Mouse (Mus musculus) forebrain, embryonic 14.5 days (tissue): ENCODE data around the gene Amigo2. TPM values are rescaled to one million over a fixed set of nuclear protein-coding genes. Genes with fewer than 3 reads are reported as not detected.
"Not testable (repeated sequence)": the region's sequence is repeated elsewhere in the genome, so short reads cannot be mapped to it uniquely, and the experiment has no call there.

ENCODE experiments used
- ATAC-seq: fragments of 200-750 bp; cut with Nextera tagmentation; 2 replicates; pipeline ENCODE4 v1.8.0; 2017; ENCODE audit warnings: mild to moderate bottlenecking, moderate library complexity
- DNase-seq: peaks from one replicate; pipeline ENCODE4 v3.0.0-alpha.2; 2015; ENCODE audit warnings: low spot score
- H3K27ac ChIP-seq: fragments of 300-500 bp; sonication (generic); 2 replicates; pipeline ENCODE4 v1.5.1; 2014; ENCODE audit warnings: low read depth, mild to moderate bottlenecking, control low read depth, low read length, moderate library complexity
- H3K27me3 ChIP-seq: fragments of 300-500 bp; sonication (generic); replicated peaks from 2 replicates; pipeline ENCODE4 v1.6.1; 2014; ENCODE audit warnings: low read length, control low read depth, mixed read lengths; ENCODE audit not compliant: control insufficient read depth, insufficient read depth
- H3K36me3 ChIP-seq: fragments of 300-500 bp; sonication (generic); 2 replicates; pipeline ENCODE4 v1.6.1; 2014; ENCODE audit warnings: low read length, control low read depth; ENCODE audit not compliant: control insufficient read depth, insufficient read depth
- H3K4me1 ChIP-seq: fragments of 300-500 bp; sonication (generic); 2 replicates; pipeline ENCODE4 v1.6.1; 2014; ENCODE audit warnings: antibody characterized with exemption, low read length, control low read depth; ENCODE audit not compliant: control insufficient read depth, insufficient read depth
- H3K4me2 ChIP-seq: fragments of 300-500 bp; sonication (generic); 2 replicates; pipeline ENCODE4 v1.6.1; 2014; ENCODE audit warnings: mild to moderate bottlenecking, control low read depth, low read length
- H3K4me3 ChIP-seq: fragments of 300-500 bp; sonication (generic); 2 replicates; pipeline ENCODE4 v1.5.1; 2014; ENCODE audit warnings: low read depth, low read length, control low read depth
- H3K9ac ChIP-seq: fragments of 300-500 bp; sonication (generic); 2 replicates; pipeline ENCODE4 v1.6.1; 2014; ENCODE audit warnings: mild to moderate bottlenecking, low read length, control low read depth, moderate library complexity
- H3K9me3 ChIP-seq: fragments of 300-500 bp; sonication (generic); replicated peaks from 2 replicates; pipeline ENCODE4 v1.6.1; 2016; ENCODE audit warnings: low read length, control low read depth, mixed read lengths; ENCODE audit not compliant: control insufficient read depth
- WGBS: fragments of 180-500 bp; shearing (Covaris S2); extraction: QIAGEN DNeasy Blood & Tissue Kit; methylation state at CpG from one replicate; pipeline ENCODE4 v1.1.7; 2014; 5-methylcytosine and 5-hydroxymethylcytosine counted together
- polyA plus RNA-seq: library from polyadenylated mRNA; unstranded; fragments of >200 nt; fragmentation: Nextera tagmentation; extraction: Ambion mirVana; gene quantifications from 2 replicates; pipeline ENCODE4 v1.2.1, GENCODE M21; 2014

The Amigo2 gene
- polyA plus RNA-seq, 1 experiment from 2014 or later: 5.9 TPM

DNA sequence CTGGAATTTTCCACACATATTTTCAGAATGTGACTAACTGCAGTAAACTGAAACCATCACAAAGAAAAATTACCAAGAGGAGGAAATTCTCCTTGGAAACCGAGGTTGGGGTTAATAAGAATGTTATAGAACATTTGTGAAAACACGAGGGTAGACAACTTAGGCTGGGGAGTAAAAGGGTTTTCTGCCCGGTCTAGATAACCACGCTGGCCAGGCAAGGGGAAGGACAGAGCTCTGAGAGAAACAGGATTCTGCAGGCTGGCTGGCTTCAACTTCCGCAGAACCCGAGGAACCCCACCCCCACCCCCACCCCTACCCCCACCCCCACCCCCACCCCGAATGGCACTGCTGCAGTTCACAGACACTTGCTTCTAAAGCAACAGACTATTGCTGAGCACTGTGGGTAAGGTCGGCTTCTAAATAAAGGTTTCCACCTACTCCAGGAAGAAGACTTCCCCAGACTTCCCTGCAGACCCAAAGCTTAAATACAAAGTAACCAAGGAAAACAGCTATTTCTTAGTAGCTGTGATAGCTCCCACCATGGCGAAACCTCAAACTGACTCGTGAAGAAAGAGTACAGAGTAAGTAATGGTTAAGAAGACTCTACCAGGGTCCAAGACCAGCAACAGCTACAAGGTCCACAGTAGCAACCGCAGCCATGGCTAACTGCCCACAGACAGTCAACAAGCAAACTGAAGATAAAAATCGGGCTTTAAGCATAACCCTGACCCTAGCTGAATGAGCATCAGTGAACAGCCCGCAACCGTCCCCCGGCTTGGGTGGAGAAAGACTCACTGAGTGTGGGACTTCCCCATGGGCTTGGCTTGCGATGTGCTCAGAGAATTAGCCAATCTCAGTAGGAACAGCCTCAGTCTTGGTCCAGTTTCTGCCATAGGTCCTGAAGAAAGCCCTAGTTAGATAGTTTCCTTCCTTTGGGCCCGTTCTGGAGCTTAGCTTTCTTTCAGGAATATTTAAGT, 34.3 kb downstream of the Amigo2 start:
- Histone ChIP-seq H3K27ac (no peak overlapping the region), H3K9me3 (no peaks in the 10 kb centered on the region), H3K9ac (no peak overlapping the region), H3K4me3 (no peak overlapping the region), H3K4me1 (no peaks in the 10 kb centered on the region), H3K36me3 (no peaks in the 10 kb centered on the region), H3K4me2 (no peak overlapping the region), H3K27me3 (no peaks in the 10 kb centered on the region)
- DNase-seq (no peak), ATAC-seq (no peak)
- 91% methylated on average over 17 of the region's 17 CpGs for WGBS

- H3K9ac ChIP-seq, H3K27me3 ChIP-seq, ATAC-seq, H3K27ac ChIP-seq, H3K4me2 ChIP-seq, H3K4me3 ChIP-seq, H3K36me3 ChIP-seq, H3K4me1 ChIP-seq, H3K9me3 ChIP-seq, DNase-seq: not testable (repeated sequence)
- WGBS: 87% methylated on average over 3 of the region's 3 CpGs
Observed at GRCm38 (mm10) chr15:97209754-97210153, 37.3 kb downstream of the Amigo2 start.

- Histone ChIP-seq H3K27me3 (no peaks in the 10 kb centered on the region), H3K9me3 (no peaks in the 10 kb centered on the region), H3K4me3 (no peak overlapping the region), H3K4me2 (no peak overlapping the region), H3K4me1 (no peaks in the 10 kb centered on the region), H3K27ac (no peak overlapping the region), H3K36me3 (no peaks in the 10 kb centered on the region), H3K9ac (no peak overlapping the region)
- WGBS: 95% methylated on average over 8 of the region's 8 CpGs
- ATAC-seq (no peak), DNase-seq (no peak)
Observed at GRCm38 (mm10) chr15:97206506-97206905, 40.6 kb downstream of the Amigo2 start.

GRCm38 (mm10) chr15:97205776-97206175, 41.3 kb downstream of the Amigo2 start:
- Histone ChIP-seq H3K27me3 (no peaks in the 10 kb centered on the region), H3K9ac (no peak overlapping the region), H3K36me3 (no peaks in the 10 kb centered on the region), H3K4me1 (no peaks in the 10 kb centered on the region), H3K27ac (no peak overlapping the region), H3K4me2 (no peak overlapping the region), H3K4me3 (no peak overlapping the region), H3K9me3 (no peaks in the 10 kb centered on the region)
- DNase-seq (no peak), ATAC-seq (no peak)
- WGBS: 84% methylated on average over 10 of the region's 10 CpGs

DNA sequence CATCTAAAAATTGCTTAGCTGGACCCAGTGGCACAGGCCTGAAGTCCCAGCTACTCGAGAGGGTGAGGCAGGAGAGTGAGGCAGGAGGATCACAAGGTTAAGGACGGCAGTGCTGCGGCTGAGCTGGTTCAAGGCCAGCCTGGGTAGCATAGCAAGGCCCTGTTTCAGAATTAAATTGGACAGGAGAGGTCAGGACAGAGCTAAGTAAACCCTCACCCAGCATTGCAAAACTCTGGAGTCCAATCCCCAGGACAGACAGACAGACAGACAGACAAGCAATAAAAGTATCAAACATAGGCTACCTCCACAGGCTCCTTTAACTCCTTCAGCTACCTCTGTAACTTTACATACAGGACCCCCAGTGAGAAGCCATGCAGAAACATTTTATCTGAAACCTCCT, 42.2 kb downstream of the Amigo2 start:
- no peak for ATAC-seq
- Histone ChIP-seq H3K4me2 (no peak overlapping the region), H3K4me3 (no peak overlapping the region), H3K4me1 (peaks cover 2% of the 10 kb centered on the region; the same call in 1 of the 2 replicates), H3K27ac (no peak overlapping the region), H3K9me3 (no peaks in the 10 kb centered on the region), H3K36me3 (no peaks in the 10 kb centered on the region), H3K9ac (no peak overlapping the region), H3K27me3 (no peaks in the 10 kb centered on the region)
- DNase-seq: no peak
- 86% methylated on average over 3 of the region's 3 CpGs for WGBS

GRCm38 (mm10) chr15:97196644-97197043, 50.4 kb downstream of the Amigo2 start:
- ATAC-seq: no peak

DNA sequence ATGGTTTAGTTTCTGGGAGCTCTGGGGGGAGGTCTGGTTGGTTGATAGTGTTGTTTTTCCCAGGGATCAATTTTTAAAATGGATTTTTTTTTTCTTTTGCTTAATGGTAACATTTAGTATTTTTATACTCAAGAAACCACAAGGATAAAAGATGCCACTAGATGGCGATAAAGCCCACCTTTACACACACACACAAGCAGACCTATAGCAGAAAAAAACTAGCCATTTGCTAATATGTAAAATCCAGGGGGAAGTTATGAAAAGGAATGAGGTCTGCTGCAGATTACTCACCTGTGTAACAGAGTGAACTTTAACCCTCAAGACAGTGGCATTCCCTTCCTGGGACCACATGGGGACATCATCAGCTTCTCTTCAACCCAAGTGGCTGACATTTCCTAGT, 51.5 kb downstream of the Amigo2 start:
- Histone ChIP-seq H3K9ac (no peak overlapping the region), H3K4me2 (no peak overlapping the region), H3K9me3 (no peaks in the 10 kb centered on the region), H3K4me1 (peaks cover 2% of the 10 kb centered on the region; the same call in 1 of the 2 replicates), H3K4me3 (no peak overlapping the region), H3K36me3 (no peaks in the 10 kb centered on the region), H3K27me3 (no peaks in the 10 kb centered on the region), H3K27ac (no peak overlapping the region)
- 0% methylated on average over 1 of the region's 1 CpGs for WGBS
- ATAC-seq: 0 out of 2 replicates have a peak, but pooled peaks have one; percentile 40
- peak; percentile 88 for DNase-seq

More at GRCm38 (mm10) chr15:97196644-97197043, 50.4 kb downstream of the Amigo2 start:
- H3K4me2 ChIP-seq: no peak overlapping the region
- H3K27me3 ChIP-seq: no peaks in the 10 kb centered on the region
- WGBS: 54% methylated on average over 7 of the region's 7 CpGs
- no peaks in the 10 kb centered on the region for H3K36me3 ChIP-seq
- H3K27ac ChIP-seq: no peak overlapping the region
- peaks cover 2% of the 10 kb centered on the region; the same call in 1 of the 2 replicates for H3K4me1 ChIP-seq
- H3K4me3 ChIP-seq: no peak overlapping the region
- no peaks in the 10 kb centered on the region for H3K9me3 ChIP-seq
- no peak for DNase-seq
- H3K9ac ChIP-seq: no peak overlapping the region
